Mouse (Mus musculus) megakaryocyte, embryonic 14.5 days (primary cell): Measurements from ENCODE around the gene AY761185. TPM values are rescaled to one million over a fixed set of nuclear protein-coding genes. Genes with fewer than 3 reads are reported as not detected.
"Not testable (repeated sequence)": the region's sequence is repeated elsewhere in the genome, so short reads cannot be mapped to it uniquely, and the experiment has no call there.

ENCODE experiments used
- H3K27me3 ChIP-seq: replicated peaks from 2 replicates; pipeline ENCODE3; 2012; ENCODE audit warnings: inconsistent platforms
- H3K36me3 ChIP-seq: replicated peaks from 2 replicates; pipeline ENCODE3; 2012; ENCODE audit warnings: low read length, inconsistent platforms, mixed read lengths
- H3K4me1 ChIP-seq: 2 replicates; pipeline ENCODE4 v1.6.1; 2012; ENCODE audit warnings: inconsistent platforms
- H3K4me3 ChIP-seq: replicated peaks from 2 replicates; pipeline ENCODE3; 2012; ENCODE audit warnings: moderate library complexity, mild to moderate bottlenecking, inconsistent platforms
- H3K9me3 ChIP-seq: 2 replicates; pipeline ENCODE4 v1.6.1; 2012; ENCODE audit warnings: inconsistent platforms
- FLI1 ChIP-seq: IDR thresholded peaks from 2 replicates; pipeline ENCODE4 v1.6.1; 2012; ENCODE audit warnings: low read length, inconsistent platforms, mixed read lengths
- GATA1 ChIP-seq: IDR thresholded peaks from 3 replicates; pipeline ENCODE4 v1.6.1; 2012; ENCODE audit warnings: mixed read lengths, low read length, inconsistent platforms, borderline replicate concordance
- polyA plus RNA-seq: library from polyadenylated mRNA; stranded (reverse); fragments of >175 nt; gene quantifications from 2 replicates; pipeline ENCODE4 v1.2.3, GENCODE M21; 2012; ENCODE audit warnings: low replicate concordance; ENCODE audit not compliant: insufficient read depth

The AY761185 gene
- not detected in 2 replicates for polyA plus RNA-seq

DNA sequence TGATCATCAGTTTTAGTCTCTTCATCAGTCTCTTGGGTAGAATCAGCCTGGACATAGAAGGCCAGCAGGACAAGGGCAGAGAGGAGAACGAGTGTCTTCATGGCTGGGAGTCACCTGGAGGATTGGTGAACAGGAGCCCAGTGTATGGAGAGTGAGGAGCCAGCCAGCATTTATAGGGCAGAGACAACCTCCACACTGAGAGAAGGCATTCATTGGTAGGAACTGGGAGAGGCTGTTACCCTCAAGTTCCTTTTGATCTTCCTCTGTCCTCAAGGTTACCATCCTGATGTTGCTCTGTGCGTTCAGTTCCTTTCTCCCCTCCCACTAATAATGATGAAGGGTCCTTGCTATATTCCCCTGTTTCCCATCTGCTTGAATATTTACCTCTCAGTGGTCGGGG, at the start of gene AY761185:
TSS of gene AY761185 (minus strand) at position 101 of the 400 bp plus-strand sequence.
- H3K4me3 ChIP-seq: no peak within 1 kb of the TSS
- H3K36me3 ChIP-seq: no peaks in the 10 kb centered on the region
- H3K9me3 ChIP-seq: 0 out of 2 replicates have a peak, but pooled peaks cover 3% of the 10 kb centered on the region
- TF ChIP-seq GATA1: no peak
- no peak for TF ChIP-seq FLI1
- H3K27me3 ChIP-seq: no peaks in the 10 kb centered on the region
- no peaks in the 10 kb centered on the region for H3K4me1 ChIP-seq

DNA sequence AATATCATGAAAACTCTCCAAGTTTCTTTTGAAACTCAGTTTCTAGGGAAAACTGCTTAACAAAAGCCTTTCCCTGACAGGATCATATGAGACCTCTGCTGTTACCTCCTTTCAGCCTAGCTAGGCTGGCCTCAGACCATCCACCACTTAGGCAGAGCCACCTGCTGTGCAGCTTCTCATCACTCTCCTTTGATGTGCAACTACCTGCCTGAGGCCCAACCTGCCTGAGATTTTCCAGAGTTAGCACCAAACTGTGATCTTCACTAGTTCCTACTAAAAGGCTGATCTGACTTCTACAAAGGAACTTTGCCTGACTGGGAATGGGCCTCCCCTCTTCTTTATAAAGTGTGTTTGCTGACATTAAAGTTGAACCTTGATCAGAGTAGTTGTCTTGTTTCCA, 49.5 kb upstream of the AY761185 start:
- H3K4me1 ChIP-seq, H3K36me3 ChIP-seq, H3K4me3 ChIP-seq, H3K27me3 ChIP-seq, H3K9me3 ChIP-seq: not testable (repeated sequence)

GRCm38 (mm10) chr8:20979846-20980245, 35.3 kb upstream of the AY761185 start:
- H3K27me3 ChIP-seq: no peaks in the 10 kb centered on the region
- no peaks in the 10 kb centered on the region for H3K4me1 ChIP-seq
- no peak for TF ChIP-seq GATA1
- TF ChIP-seq FLI1: no peak
- H3K9me3 ChIP-seq: no peaks in the 10 kb centered on the region
- no peak overlapping the region for H3K4me3 ChIP-seq
- H3K36me3 ChIP-seq: no peaks in the 10 kb centered on the region

- Histone ChIP-seq H3K4me3 (no peak overlapping the region), H3K4me1 (no peaks in the 10 kb centered on the region), H3K9me3 (peaks cover 5% of the 10 kb centered on the region), H3K36me3 (no peaks in the 10 kb centered on the region), H3K27me3 (no peaks in the 10 kb centered on the region)
- no peak for TF ChIP-seq GATA1
- no peak for TF ChIP-seq FLI1
Measured at GRCm38 (mm10) chr8:20964531-20964930, 20.0 kb upstream of the AY761185 start.

DNA sequence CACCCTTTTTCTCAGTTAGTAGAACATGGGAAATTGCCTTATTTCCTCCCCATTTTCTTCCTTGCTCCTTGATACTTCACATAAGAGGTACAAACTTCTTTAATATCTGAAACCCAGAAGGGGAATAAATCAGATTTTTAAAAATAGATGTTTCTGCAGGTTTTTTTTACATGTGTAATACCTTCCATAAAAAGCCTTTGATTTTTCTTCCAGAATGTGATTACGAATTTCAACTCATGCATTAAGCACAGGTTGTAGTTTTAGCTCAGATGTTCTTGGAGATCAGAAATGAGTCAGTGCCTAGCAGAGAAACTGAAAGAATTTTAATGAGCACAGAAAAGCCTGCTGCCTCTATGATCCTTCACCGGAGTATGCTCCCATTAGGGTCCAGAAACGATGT, 22.5 kb downstream of the AY761185 start, which contains the start of gene Gm6040:
TSS of gene Gm6040 (minus strand) at position 101 of the 400 bp plus-strand sequence.
- Histone ChIP-seq H3K27me3 (no peaks in the 10 kb centered on the region), H3K36me3 (no peaks in the 10 kb centered on the region), H3K9me3 (no peaks in the 10 kb centered on the region), H3K4me1 (no peaks in the 10 kb centered on the region), H3K4me3 (no peak within 1 kb of the TSS)
- TF ChIP-seq GATA1: no peak
- no peak for TF ChIP-seq FLI1

DNA sequence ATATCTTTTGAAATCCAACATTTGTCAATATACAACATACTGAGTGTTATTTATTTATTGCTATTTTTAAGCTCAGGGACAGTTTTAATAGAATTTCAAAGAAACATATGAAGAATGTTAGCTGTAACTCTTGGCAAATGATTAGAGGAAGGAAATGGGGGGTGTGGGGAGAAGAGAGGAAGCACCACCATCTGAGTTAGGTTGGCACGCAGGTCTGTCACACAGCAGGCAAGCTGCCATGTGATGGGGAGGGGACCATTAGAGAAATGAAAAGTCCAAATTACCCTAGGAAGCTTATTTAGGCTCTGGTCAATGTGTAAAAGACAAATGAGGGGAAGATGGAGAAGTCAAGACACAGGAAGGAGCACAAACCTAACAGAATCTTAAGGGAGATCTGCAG, 32.2 kb downstream of the AY761185 start:
- Histone ChIP-seq H3K4me1 (no peaks in the 10 kb centered on the region), H3K36me3 (no peaks in the 10 kb centered on the region), H3K4me3 (no peak overlapping the region), H3K9me3 (no peaks in the 10 kb centered on the region), H3K27me3 (no peaks in the 10 kb centered on the region)
- TF ChIP-seq GATA1: no peak
- TF ChIP-seq FLI1: no peak

GRCm38 (mm10) chr8:20908256-20908655, 36.3 kb downstream of the AY761185 start:
- no peaks in the 10 kb centered on the region for H3K4me1 ChIP-seq
- H3K9me3 ChIP-seq: 0 out of 2 replicates have a peak, but pooled peaks cover 3% of the 10 kb centered on the region
- TF ChIP-seq GATA1 (no peak), FLI1 (no peak)
- no peaks in the 10 kb centered on the region for H3K36me3 ChIP-seq
- no peaks in the 10 kb centered on the region for H3K27me3 ChIP-seq
- H3K4me3 ChIP-seq: no peak overlapping the region

DNA sequence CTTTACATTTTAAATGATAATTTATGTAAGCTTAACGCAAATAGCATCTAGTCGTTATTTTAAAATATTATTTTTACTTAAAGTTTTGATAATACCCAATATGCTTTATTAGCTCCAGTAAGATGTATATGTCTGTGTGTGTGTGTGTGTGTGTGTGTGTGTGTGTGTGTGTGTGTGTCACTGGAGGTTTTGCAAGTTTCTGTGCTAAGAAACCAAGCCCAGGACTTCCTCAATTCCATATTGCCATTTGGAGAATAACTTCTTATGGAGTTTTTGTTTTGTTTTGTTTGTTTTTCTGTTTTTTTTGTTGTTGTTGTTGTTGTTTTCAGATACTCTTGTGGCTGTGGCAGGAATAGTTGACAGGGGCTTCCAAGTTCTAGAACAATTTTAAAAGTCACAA, 37.4 kb downstream of the AY761185 start:
- TF ChIP-seq GATA1 (no peak), FLI1 (no peak)
- no peaks in the 10 kb centered on the region for H3K4me1 ChIP-seq
- H3K4me3 ChIP-seq: no peak overlapping the region
- H3K9me3 ChIP-seq: 0 out of 2 replicates have a peak, but pooled peaks cover 3% of the 10 kb centered on the region
- no peaks in the 10 kb centered on the region for H3K27me3 ChIP-seq
- no peaks in the 10 kb centered on the region for H3K36me3 ChIP-seq

GRCm38 (mm10) chr8:20902527-20902926, 42.0 kb downstream of the AY761185 start, which contains the start of gene Gm15056:
TSS of gene Gm15056 (minus strand) at chr8:20902627.
- TF ChIP-seq GATA1 (no peak), FLI1 (no peak)
- H3K27me3 ChIP-seq: no peaks in the 10 kb centered on the region
- no peaks in the 10 kb centered on the region for H3K36me3 ChIP-seq
- H3K4me1 ChIP-seq: no peaks in the 10 kb centered on the region
- no peak within 1 kb of the TSS for H3K4me3 ChIP-seq
- H3K9me3 ChIP-seq: peaks cover 8% of the 10 kb centered on the region; the same call in 1 of the 2 replicates

Other genes with a start within 250 kb of the AY761185 start
- gene Defb33, start 52.0 kb downstream of the AY761185 start, polyA plus RNA-seq: not detected in 2 replicates
- gene Gm15056, start 42.1 kb downstream of the AY761185 start, polyA plus RNA-seq: not detected in 2 replicates
- gene Gm6040, start 22.6 kb downstream of the AY761185 start, polyA plus RNA-seq: not detected in 2 replicates
- gene Defa21, start 80.8 kb upstream of the AY761185 start, polyA plus RNA-seq: not detected in 2 replicates
- gene Defa23, start 110.3 kb upstream of the AY761185 start, polyA plus RNA-seq: not detected in 2 replicates
- gene Defa35, start 120.3 kb upstream of the AY761185 start, polyA plus RNA-seq: not detected in 2 replicates
- not detected in 2 replicates for gene Defa25, start 139.7 kb upstream of the AY761185 start, polyA plus RNA-seq
- not detected in 2 replicates for gene Gm14851, start 151.3 kb upstream of the AY761185 start, polyA plus RNA-seq
- gene Defa30, start 189.9 kb upstream of the AY761185 start, polyA plus RNA-seq: not detected in 2 replicates
- not detected in 2 replicates for gene Defa22, start 217.6 kb upstream of the AY761185 start, polyA plus RNA-seq
- gene Defa31, start 246.9 kb upstream of the AY761185 start, polyA plus RNA-seq: not detected in 2 replicates